Mouse (Mus musculus) left cerebral cortex, adult 9 months (tissue): ENCODE data around the gene Gm45618.

ENCODE experiments used
- DNase-seq, 2 experiments: peaks; one replicate each; pipeline ENCODE4 v3.0.0; 2022; ENCODE audit warnings: low spot score in 2 of 2

Gene Gm45618

GRCm38 (mm10) chr7:142070458-142071211 lies 49.9 kb downstream of the Gm45618 start:
- DNase-seq, result peak in 1 of 2 experiments; percentile 75
